Mouse (Mus musculus): Measurements from ENCODE around the gene Wfdc21.

GRCm38 (mm10) chr11:83735881-83736280 is 10.9 kb upstream of the Wfdc21 start:
- TF ChIP-seq CTCF (IDR thresholded peaks at IDR 0.05; ENCODE audit: insufficient read depth, low read depth, low read length): no peak
- TF ChIP-seq POLR2A (IDR thresholded peaks at IDR 0.05; ENCODE audit: insufficient read depth, low read depth, low read length): no peak

All from olfactory bulb, adult 2 months (tissue).